Mouse (Mus musculus) layer of hippocampus, postnatal 25 days (tissue): ENCODE measurements around the gene Hist3h2a. TPM values are rescaled to one million over a fixed set of nuclear protein-coding genes. Genes with fewer than 3 reads are reported as not detected.

Experiments
- DNase-seq, 2 experiments: peaks; one replicate each; pipeline ENCODE4 v3.0.0; 2022; ENCODE audit warnings: mixed read lengths in 2 of 2, low spot score in 1 of 2; ENCODE audit errors: extremely low spot score in 1 of 2
- total RNA-seq, 2 experiments: library from RNA; stranded (reverse); gene quantifications; 2 replicates each; pipeline ENCODE4 v1.2.3; 2021

Gene Hist3h2a
- total RNA-seq, 2 experiments from 2014 or later = 66.0 to 73.9 TPM

- no peak for DNase-seq
Observed at GRCm38 (mm10) chr11:58965001-58965760, 10.7 kb downstream of the Hist3h2a start.

GRCm38 (mm10) chr11:58967346-58967745, 12.9 kb downstream of the Hist3h2a start:
- no peak for DNase-seq

GRCm38 (mm10) chr11:58968551-58968950, 14.1 kb downstream of the Hist3h2a start:
- no peak for DNase-seq

- no peak for DNase-seq
Observed at GRCm38 (mm10) chr11:58969027-58969426, 14.5 kb downstream of the Hist3h2a start.

GRCm38 (mm10) chr11:58969659-58970058, 15.2 kb downstream of the Hist3h2a start:
- no peak for DNase-seq

- no peak for DNase-seq
Observed at GRCm38 (mm10) chr11:58970831-58971530, 16.5 kb downstream of the Hist3h2a start.

- no peak for DNase-seq
Observed at GRCm38 (mm10) chr11:58971796-58972195, 17.3 kb downstream of the Hist3h2a start.

- DNase-seq = no peak
Observed at GRCm38 (mm10) chr11:58974414-58974813, 19.9 kb downstream of the Hist3h2a start.

GRCm38 (mm10) chr11:58977150-58977549, 22.7 kb downstream of the Hist3h2a start:
- no peak for DNase-seq

- no peak for DNase-seq
Observed at GRCm38 (mm10) chr11:58977607-58978026, 23.1 kb downstream of the Hist3h2a start.

- peak; percentile 49 to 58 for DNase-seq
Observed at GRCm38 (mm10) chr11:58978027-58978705, 23.7 kb downstream of the Hist3h2a start, which contains the start of gene Trim11. Gene Trim11 (plus strand): TSS chr11:58978093.

GRCm38 (mm10) chr11:58978706-58979030, 24.2 kb downstream of the Hist3h2a start:
- DNase-seq = no peak

GRCm38 (mm10) chr11:58979183-58979582, 24.7 kb downstream of the Hist3h2a start:
- no peak for DNase-seq

- DNase-seq = no peak
Observed at GRCm38 (mm10) chr11:58979661-58980060, 25.2 kb downstream of the Hist3h2a start.

- no peak for DNase-seq
Observed at GRCm38 (mm10) chr11:58980381-58980990, 26.0 kb downstream of the Hist3h2a start.

- peak; percentile 53 to 65 for DNase-seq
Observed at GRCm38 (mm10) chr11:58981541-58982447, 27.3 kb downstream of the Hist3h2a start.

GRCm38 (mm10) chr11:58982471-58983097, 28.1 kb downstream of the Hist3h2a start:
- no peak for DNase-seq

- no peak for DNase-seq
Observed at GRCm38 (mm10) chr11:58983691-58984341, 29.3 kb downstream of the Hist3h2a start.

- no peak for DNase-seq
Observed at GRCm38 (mm10) chr11:58984657-58985056, 30.2 kb downstream of the Hist3h2a start.
